Mouse (Mus musculus): ENCODE measurements around the gene T2.
A peak's percentile ranks its signal among the peaks of the same experiment; 100 is the strongest.
"Not testable (repeated sequence)": the region's sequence is repeated elsewhere in the genome, so short reads cannot be mapped to it uniquely, and the experiment has no call there.

The T2 gene

GRCm38 (mm10) chr17:8367514-8368480 is 12.0 kb downstream of the T2 start:
- peak; percentile 41 for DNase-seq

- DNase-seq = peak; percentile 48
These were observed 12.8 kb downstream of the T2 start for GRCm38 (mm10) chr17:8368570-8368969.

GRCm38 (mm10) chr17:8369171-8369570 is 13.4 kb downstream of the T2 start:
- peak; percentile 13 for DNase-seq

- DNase-seq = no peak
These were observed 14.9 kb downstream of the T2 start for GRCm38 (mm10) chr17:8370634-8371229.

GRCm38 (mm10) chr17:8371834-8372233 is 16.0 kb downstream of the T2 start:
- peak; percentile 58 for DNase-seq

GRCm38 (mm10) chr17:8372286-8373046 is 16.7 kb downstream of the T2 start:
- DNase-seq = peak; percentile 72

- DNase-seq = no peak
These were observed 21.5 kb downstream of the T2 start for GRCm38 (mm10) chr17:8377298-8377697.

GRCm38 (mm10) chr17:8385441-8385840 is 29.6 kb downstream of the T2 start:
- DNase-seq = no peak

GRCm38 (mm10) chr17:8388463-8388862 is 32.7 kb downstream of the T2 start:
- no peak for DNase-seq

GRCm38 (mm10) chr17:8388990-8389789 is 33.4 kb downstream of the T2 start:
- no peak for DNase-seq

GRCm38 (mm10) chr17:8389790-8390095 is 34.0 kb downstream of the T2 start:
- DNase-seq = no peak

- no peak for DNase-seq
These were observed 34.7 kb downstream of the T2 start for GRCm38 (mm10) chr17:8390487-8390886.

- DNase-seq = no peak
These were observed 40.6 kb downstream of the T2 start for GRCm38 (mm10) chr17:8396371-8396770.

GRCm38 (mm10) chr17:8397946-8398345 is 42.2 kb downstream of the T2 start:
- no peak for DNase-seq

GRCm38 (mm10) chr17:8403932-8404331 is 48.1 kb downstream of the T2 start:
- DNase-seq = not testable (repeated sequence)

GRCm38 (mm10) chr17:8406285-8406684 is 50.5 kb downstream of the T2 start:
- no peak for DNase-seq

- not testable (repeated sequence) for DNase-seq
These were observed 52.2 kb downstream of the T2 start for GRCm38 (mm10) chr17:8408002-8408401.

GRCm38 (mm10) chr17:8408589-8409295 is 53.0 kb downstream of the T2 start:
- no peak for DNase-seq

GRCm38 (mm10) chr17:8410330-8410729 is 54.5 kb downstream of the T2 start:
- DNase-seq = no peak

GRCm38 (mm10) chr17:8413656-8414055 is 57.9 kb downstream of the T2 start:
- DNase-seq = no peak

GRCm38 (mm10) chr17:8415533-8415932 is 59.7 kb downstream of the T2 start:
- no peak for DNase-seq

GRCm38 (mm10) chr17:8416865-8417264 is 61.1 kb downstream of the T2 start:
- no peak for DNase-seq
